Mouse (Mus musculus) retina, postnatal 1 day (tissue): ENCODE results near the gene Rbm6.

Experiments
- DNase-seq: peaks from one replicate; pipeline ENCODE4 v3.0.0-alpha.2; 2012

Rbm6 gene

GRCm38 (mm10) chr9:107746679-107747078 lies 126.4 kb downstream of the Rbm6 start:
- no peak for DNase-seq

GRCm38 (mm10) chr9:107744061-107744460 lies 129.0 kb downstream of the Rbm6 start:
- DNase-seq = no peak

- peak; percentile 62 for DNase-seq
These were observed 134.2 kb downstream of the Rbm6 start for GRCm38 (mm10) chr9:107738841-107739202.

GRCm38 (mm10) chr9:107738020-107738840 lies 134.8 kb downstream of the Rbm6 start:
- peak; percentile 90 for DNase-seq

- no peak for DNase-seq
These were observed 136.9 kb downstream of the Rbm6 start for GRCm38 (mm10) chr9:107736185-107736485.

- DNase-seq = peak; percentile 90
These were observed 137.5 kb downstream of the Rbm6 start for GRCm38 (mm10) chr9:107735356-107736184.

GRCm38 (mm10) chr9:107734567-107734971 lies 138.5 kb downstream of the Rbm6 start:
- peak; percentile 87 for DNase-seq

GRCm38 (mm10) chr9:107729709-107730108 lies 143.3 kb downstream of the Rbm6 start:
- peak; percentile 64 for DNase-seq

- DNase-seq = peak; percentile 65
These were observed 143.9 kb downstream of the Rbm6 start for GRCm38 (mm10) chr9:107728919-107729670.

- DNase-seq = peak; percentile 37
These were observed 146.0 kb downstream of the Rbm6 start for GRCm38 (mm10) chr9:107727041-107727440.

- DNase-seq = no peak
These were observed 148.2 kb downstream of the Rbm6 start for GRCm38 (mm10) chr9:107724796-107725195.

GRCm38 (mm10) chr9:107723794-107724531 lies 149.1 kb downstream of the Rbm6 start:
- DNase-seq = peak; percentile 82
